ENCODE assay signal across 10 mouse cellular contexts in genomic region chr3:96401474-96401831, GRCm38 (mm10). TPM values are rescaled to one million over a fixed set of nuclear protein-coding genes. Genes with fewer than 3 reads are reported as not detected.
DNase-seq lines count a peak whose midpoint lies in the region; ATAC-seq and TF ChIP-seq lines count a peak whose summit lies in the region.
"Had no signal": no experiment of that assay in that cellular context is flagged by ENCODE, and none has a peak within 500 bp of the region (broad histone marks: within the 10 kb centered on the region; RNA-seq: fewer than 3 reads in every experiment).

No protein-coding gene starts in this region.

- H3K9ac ChIP-seq in heart, embryonic 16.5 days (ENCODE audit: low read length), result no peak overlapping the region
- no peak overlapping the region for H3K9ac ChIP-seq in hindbrain, postnatal 0 days (replicated peaks; ENCODE audit: low read length)
- no peak overlapping the region for H3K9ac ChIP-seq in midbrain, embryonic 15.5 days

- 2% methylated on average over 13 of the region's 13 CpGs for WGBS in heart, embryonic 16.5 days
- WGBS in hindbrain, postnatal 0 days, result 4% methylated on average over 13 of the region's 13 CpGs
- 2% methylated on average over 13 of the region's 13 CpGs for WGBS in midbrain, embryonic 15.5 days

- H3K9me3 ChIP-seq in heart, embryonic 16.5 days (replicated peaks; ENCODE audit: control insufficient read depth, low read length), result no peaks in the 10 kb centered on the region
- H3K9me3 ChIP-seq in hindbrain, postnatal 0 days (ENCODE audit: low read length), result no peaks in the 10 kb centered on the region
- no peaks in the 10 kb centered on the region for H3K9me3 ChIP-seq in midbrain, embryonic 15.5 days

- DNase-seq in heart, postnatal 36 days, result no peak
- peak; percentile 61 for DNase-seq in embryo, embryonic 11 days
- no peak for DNase-seq in hindbrain, postnatal 0 days (ENCODE audit: low spot score)
- no peak for DNase-seq in adrenal gland, adult 2 months
- DNase-seq in urinary bladder, postnatal 36 days (ENCODE audit: low spot score in 2 of 2), result no peak
- DNase-seq: lung, adult 2 months had no signal

- peak overlapping the region; percentile 58 for H3K4me2 ChIP-seq in heart, embryonic 16.5 days (ENCODE audit: low read depth, low read length)
- H3K4me2 ChIP-seq in hindbrain, postnatal 0 days (ENCODE audit: low read depth, low read length), result peak overlapping the region; percentile 42
- peak overlapping the region; percentile 21 for H3K4me2 ChIP-seq in midbrain, embryonic 15.5 days

- H3K36me3 ChIP-seq in heart, embryonic 16.5 days (ENCODE audit: control insufficient read depth, insufficient read depth), result no peaks in the 10 kb centered on the region
- H3K36me3 ChIP-seq in hindbrain, postnatal 0 days (ENCODE audit: insufficient read depth, low read length), result no peaks in the 10 kb centered on the region
- no peaks in the 10 kb centered on the region for H3K36me3 ChIP-seq in midbrain, embryonic 15.5 days (replicated peaks)

- H3K27ac ChIP-seq in heart, embryonic 16.5 days (ENCODE audit: low read length), result no peak overlapping the region
- no peak overlapping the region for H3K27ac ChIP-seq in hindbrain, postnatal 0 days
- H3K27ac ChIP-seq in midbrain, embryonic 15.5 days, result no peak overlapping the region

- peak overlapping the region; percentile 45 for H3K4me3 ChIP-seq in heart, embryonic 16.5 days (ENCODE audit: low read length)
- H3K4me3 ChIP-seq in hindbrain, postnatal 0 days (ENCODE audit: low read length), result peak overlapping the region; percentile 20; the same call in 1 of the 2 replicates
- peak overlapping the region; percentile 17 for H3K4me3 ChIP-seq in midbrain, embryonic 15.5 days

- H3K4me1 ChIP-seq in heart, embryonic 16.5 days (ENCODE audit: control insufficient read depth, insufficient read depth, low read length), result 0 out of 2 replicates have a peak, but pooled peaks cover 2% of the 10 kb centered on the region
- no peaks in the 10 kb centered on the region for H3K4me1 ChIP-seq in hindbrain, postnatal 0 days (ENCODE audit: insufficient read depth, low read length)
- peaks cover 9% of the 10 kb centered on the region for H3K4me1 ChIP-seq in midbrain, embryonic 15.5 days

- ATAC-seq in heart, embryonic 16.5 days (replicated peaks; ENCODE audit: extremely low read depth, insufficient read depth, low FRiP score), result no peak
- 0 out of 2 replicates have a peak, but pooled peaks have one; percentile 7 for ATAC-seq in hindbrain, postnatal 0 days
- ATAC-seq in midbrain, embryonic 15.5 days (replicated peaks), result no peak
- no peak for ATAC-seq in activated CD4-positive, CD25-positive, alpha-beta regulatory T cell, adult 4 months

- intact Hi-C loops in heart, postnatal 36 days (cut with DNase I), result loop anchor here (2.0 kb wide), 1 partner anchor 69 kb away; no protein-coding TSS in a partner anchor

- H3K27me3 ChIP-seq in heart, embryonic 16.5 days (ENCODE audit: control insufficient read depth, insufficient read depth, low read length), result peaks cover 85% of the 10 kb centered on the region
- H3K27me3 ChIP-seq in hindbrain, postnatal 0 days (ENCODE audit: insufficient read depth, low read length), result peaks cover 92% of the 10 kb centered on the region
- peaks cover 93% of the 10 kb centered on the region for H3K27me3 ChIP-seq in midbrain, embryonic 15.5 days (replicated peaks)

- TF ChIP-seq CTCF in hindbrain, postnatal 0 days (IDR thresholded peaks at IDR 0.05; ENCODE audit: low read depth), result no peak

RNA-seq across cellular contexts. Expression of gene BC107364, which starts 50.7 kb away (rescaled TPM):
- polyA plus RNA-seq in heart, embryonic 16.5 days (2015; fragmentation: Nextera tagmentation; extraction: Ambion mirVana), result 1.3 and 1.5 TPM in 2 replicates
- total RNA-seq in heart, postnatal 36 days (2021), result not detected
- not detected in 2 replicates for total RNA-seq in hindbrain, postnatal 0 days (2014; rRNA removed)
- not detected in 2 replicates for polyA plus RNA-seq in hindbrain, postnatal 0 days (2015; fragmentation: Nextera tagmentation; extraction: Ambion mirVana)
- not detected in 2 replicates for polyA plus RNA-seq in midbrain, embryonic 15.5 days (2015; fragmentation: Nextera tagmentation; extraction: Ambion mirVana)
- polyA plus RNA-seq in activated CD4-positive, CD25-positive, alpha-beta regulatory T cell, adult 4 months (2017; shearing (Covaris generic)), result under 1 TPM in 1 of 2 experiments, not detected in 1; 0.32 TPM
- not detected for total RNA-seq in adrenal gland, adult 2 months (2021)
- polyA plus RNA-seq in adrenal gland, adult 2 months (2012; rRNA removed), result not detected in 2 replicates
- polyA plus RNA-seq: frontal cortex, adult 2 months; lung, adult 2 months had no signal
